8 mouse cellular contexts compared by ENCODE assay signal in the genomic region with DNA sequence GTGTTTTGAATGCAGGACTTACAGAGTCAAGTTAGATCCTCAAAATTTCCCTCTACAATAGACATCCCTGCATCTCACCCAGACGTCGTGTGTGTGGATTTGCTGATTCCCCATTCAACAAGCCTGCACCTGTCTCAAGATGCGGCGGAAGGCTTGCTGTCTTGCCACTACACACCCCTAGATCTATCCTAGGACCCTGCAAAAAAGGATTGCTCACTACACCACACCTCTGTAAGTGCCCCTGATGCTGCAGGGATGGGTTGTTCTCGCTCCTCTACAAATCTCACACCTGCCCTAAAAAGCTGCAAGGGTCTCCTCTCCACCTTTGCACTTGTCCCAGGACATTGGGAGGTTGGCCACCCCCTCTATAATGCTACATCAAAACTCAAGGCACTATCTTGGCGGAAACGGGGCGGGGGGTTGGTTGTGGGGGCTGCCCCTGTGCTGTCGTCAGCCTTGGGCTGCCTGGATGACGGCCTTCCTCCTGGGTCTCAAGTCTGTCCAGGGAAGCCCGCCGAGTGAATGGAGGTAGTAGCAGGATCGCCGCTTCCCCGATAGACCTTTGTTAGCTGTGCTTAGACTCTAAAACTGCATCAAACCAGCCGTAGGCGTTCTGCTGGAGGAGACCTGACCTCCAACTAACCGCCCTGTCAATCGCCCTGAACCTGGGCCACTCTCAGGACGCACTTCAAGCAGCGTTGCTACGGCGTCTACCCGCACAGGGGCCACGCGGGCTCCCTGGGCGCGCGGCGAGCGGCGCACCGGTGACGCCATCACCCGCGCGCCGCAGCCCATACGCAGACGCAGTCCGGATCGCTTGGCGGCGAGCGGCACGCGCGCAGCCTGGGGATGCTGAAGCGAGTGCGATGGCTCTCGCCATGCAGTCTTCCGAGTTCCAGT. TPM values are rescaled to one million over a fixed set of nuclear protein-coding genes. Genes with fewer than 3 reads are reported as not detected.
DNase-seq lines count a peak whose midpoint lies in the region; ATAC-seq lines count a peak whose summit lies in the region.

TSS of gene Rrp1b (plus strand) at position 492 of the 900 bp plus-strand sequence.
TSS of gene Hsf2bp (minus strand) at position 741 of the 900 bp plus-strand sequence.

- intact Hi-C loops in gastrocnemius, postnatal 36 days (cut with DNase I): no loop called here

- peaks cover 15% of the 10 kb centered on the region for H3K4me1 ChIP-seq in limb, embryonic 12.5 days (replicated peaks)
- H3K4me1 ChIP-seq in midbrain, embryonic 14.5 days (ENCODE audit: control insufficient read depth, insufficient read depth, low read length): peaks cover 12% of the 10 kb centered on the region

- no peaks in the 10 kb centered on the region for H3K27me3 ChIP-seq in limb, embryonic 12.5 days
- H3K27me3 ChIP-seq in midbrain, embryonic 14.5 days (ENCODE audit: control insufficient read depth, insufficient read depth, low read length): no peaks in the 10 kb centered on the region

- ATAC-seq in limb, embryonic 12.5 days (ENCODE audit: insufficient number of reproducible peaks, insufficient read depth, low FRiP score, low TSS enrichment, low read depth): peak; percentile 91
- peak; percentile 96 for ATAC-seq in midbrain, embryonic 14.5 days (ENCODE audit: low FRiP score, low TSS enrichment)

- WGBS in limb, embryonic 12.5 days: 5% methylated on average over 52 of the region's 52 CpGs
- WGBS in midbrain, embryonic 14.5 days: 5% methylated on average over 52 of the region's 52 CpGs

- peaks cover 8% of the 10 kb centered on the region; the same call in 1 of the 2 replicates for H3K36me3 ChIP-seq in limb, embryonic 12.5 days
- no peaks in the 10 kb centered on the region for H3K36me3 ChIP-seq in midbrain, embryonic 14.5 days (ENCODE audit: control insufficient read depth, insufficient read depth, low read length)

- H3K9me3 ChIP-seq in limb, embryonic 12.5 days: no peaks in the 10 kb centered on the region
- H3K9me3 ChIP-seq in midbrain, embryonic 14.5 days (ENCODE audit: control insufficient read depth, low read length): no peaks in the 10 kb centered on the region

- peak; percentile 98 for DNase-seq in heart, adult 11 months
- DNase-seq in heart, adult 8-10 months (ENCODE audit: low spot score): no peak
- DNase-seq in embryo, embryonic 11.5 days (ENCODE audit: low read depth, low spot score): peak; percentile 75
- peak; percentile 43 to 63 for DNase-seq in gastrocnemius, postnatal 36 days
- peak; percentile 54 for DNase-seq in kidney, adult 11 months
- peak; percentile 95 for DNase-seq in midbrain, embryonic 14.5 days
- DNase-seq in spleen, adult 18-20 months: peak; percentile 48 to 67

- H3K9ac ChIP-seq in limb, embryonic 12.5 days (replicated peaks): peak within 1 kb of the TSS; percentile 83
- H3K9ac ChIP-seq in midbrain, embryonic 14.5 days (replicated peaks; ENCODE audit: low read length): peak within 1 kb of the TSS; percentile 76

- peak within 1 kb of the TSS; percentile 84 for H3K27ac ChIP-seq in limb, embryonic 12.5 days
- H3K27ac ChIP-seq in midbrain, embryonic 14.5 days (replicated peaks; ENCODE audit: low read depth, low read length): peak within 1 kb of the TSS; percentile 76

- peak within 1 kb of the TSS; percentile 90 for H3K4me3 ChIP-seq in limb, embryonic 12.5 days (replicated peaks)
- peak within 1 kb of the TSS; percentile 90 for H3K4me3 ChIP-seq in midbrain, embryonic 14.5 days (replicated peaks; ENCODE audit: low read depth, low read length)

- peak within 1 kb of the TSS; percentile 86 for H3K4me2 ChIP-seq in limb, embryonic 12.5 days
- H3K4me2 ChIP-seq in midbrain, embryonic 14.5 days (ENCODE audit: low read length): peak within 1 kb of the TSS; percentile 84

RNA-seq across cellular contexts. Expression of gene Rrp1b, which starts in this region (rescaled TPM):
- total RNA-seq in heart, adult 8-10 months (2022): 1 to 10 TPM; 5.4 to 9.0 (median 7.5) TPM
- 1 to 10 TPM; 6.8 to 7.0 TPM for total RNA-seq in gastrocnemius, postnatal 36 days (2021)
- polyA plus RNA-seq in limb, embryonic 12.5 days (2016; fragmentation: Nextera tagmentation; extraction: Ambion mirVana): 74.5 and 79.1 TPM in 2 replicates
- 35.3 and 38.8 TPM in 2 replicates for polyA plus RNA-seq in midbrain, embryonic 14.5 days (2014; fragmentation: Nextera tagmentation; extraction: Ambion mirVana)

RNA-seq across cellular contexts. Expression of gene Hsf2bp, which starts in this region (rescaled TPM):
- 1 to 10 TPM; 1.3 to 3.0 (median 2.2) TPM for total RNA-seq in heart, adult 8-10 months (2022)
- total RNA-seq in gastrocnemius, postnatal 36 days (2021): under 1 TPM; 0.59 to 0.67 TPM
- polyA plus RNA-seq in limb, embryonic 12.5 days (2016; fragmentation: Nextera tagmentation; extraction: Ambion mirVana): 0.34 and 0.88 TPM in 2 replicates
- polyA plus RNA-seq in midbrain, embryonic 14.5 days (2014; fragmentation: Nextera tagmentation; extraction: Ambion mirVana): 0.43 and 0.47 TPM in 2 replicates
